Mouse (Mus musculus) cerebellum, adult 18-20 months (tissue): ENCODE measurements around the gene Tnik.

Experiments
- DNase-seq, 2 experiments: peaks; one replicate each; pipeline ENCODE4 v3.0.0; 2021

Tnik gene

GRCm38 (mm10) chr3:28554934-28555333, 291.9 kb downstream of the Tnik start:
- peak; percentile 55 to 61 for DNase-seq

DNA sequence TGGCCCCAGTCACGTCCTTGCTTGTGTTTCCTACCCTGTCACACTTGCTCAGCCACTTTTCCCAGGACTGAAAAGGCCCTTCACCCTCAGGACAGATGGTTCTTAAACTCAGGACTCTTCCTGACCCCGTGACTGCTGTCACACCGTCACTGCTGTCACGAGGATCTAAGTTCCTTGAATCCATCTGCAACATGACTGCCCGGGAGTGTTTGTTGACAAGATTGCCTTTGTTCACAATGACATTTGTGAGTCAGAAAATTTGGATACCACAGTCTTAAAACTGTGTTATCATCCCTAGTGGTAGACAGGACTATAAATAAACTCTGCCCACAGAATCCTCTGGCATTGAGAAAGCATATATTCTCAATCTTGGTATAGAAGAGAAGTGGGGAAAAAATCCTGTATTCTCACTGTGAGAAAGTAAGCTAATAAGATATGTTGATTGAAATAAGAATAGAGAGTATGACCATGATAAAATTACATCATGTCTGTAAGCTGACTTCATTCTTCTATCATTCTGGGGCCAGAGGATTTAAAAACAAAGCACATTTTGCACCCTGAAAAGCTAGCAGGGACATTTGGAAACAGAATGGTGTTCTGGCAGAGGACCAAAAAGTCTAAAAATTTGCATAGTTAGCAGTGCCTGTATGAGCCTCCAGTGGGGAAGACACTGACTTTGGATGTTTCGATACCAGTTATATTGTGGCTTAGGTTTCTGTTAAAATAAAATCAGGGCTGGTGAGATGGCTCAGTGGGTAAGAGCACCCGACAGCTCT, 293.0 kb downstream of the Tnik start:
- DNase-seq = no peak

DNA sequence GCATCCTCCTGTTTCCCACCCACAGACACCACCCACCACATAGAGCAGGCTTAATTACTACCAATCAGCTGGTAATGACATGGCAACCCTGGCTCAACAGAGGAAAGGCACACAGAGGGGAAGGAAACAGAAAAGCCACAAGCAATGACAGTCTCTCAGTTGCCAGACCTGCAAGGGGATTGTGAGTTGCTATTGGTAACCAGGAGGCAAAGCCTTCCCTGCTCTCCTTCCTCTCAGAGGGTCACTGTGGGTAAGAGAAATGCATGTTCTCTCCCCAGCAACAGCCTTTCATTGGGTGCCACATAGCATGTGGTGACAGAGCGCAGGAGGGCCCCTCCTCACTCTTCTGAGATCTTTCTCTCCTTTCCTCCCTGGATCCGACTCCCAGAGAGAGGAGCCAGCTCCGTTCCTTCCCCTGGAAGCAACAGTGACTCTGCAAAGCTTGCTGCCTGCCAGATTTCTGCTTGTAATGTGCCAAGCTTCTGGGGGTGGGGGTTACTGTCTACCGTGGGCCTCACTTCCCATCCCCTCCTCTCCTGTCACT, 295.4 kb downstream of the Tnik start:
- DNase-seq = peak; percentile 45 to 58

GRCm38 (mm10) chr3:28561408-28561807, 298.4 kb downstream of the Tnik start:
- no peak for DNase-seq

DNA sequence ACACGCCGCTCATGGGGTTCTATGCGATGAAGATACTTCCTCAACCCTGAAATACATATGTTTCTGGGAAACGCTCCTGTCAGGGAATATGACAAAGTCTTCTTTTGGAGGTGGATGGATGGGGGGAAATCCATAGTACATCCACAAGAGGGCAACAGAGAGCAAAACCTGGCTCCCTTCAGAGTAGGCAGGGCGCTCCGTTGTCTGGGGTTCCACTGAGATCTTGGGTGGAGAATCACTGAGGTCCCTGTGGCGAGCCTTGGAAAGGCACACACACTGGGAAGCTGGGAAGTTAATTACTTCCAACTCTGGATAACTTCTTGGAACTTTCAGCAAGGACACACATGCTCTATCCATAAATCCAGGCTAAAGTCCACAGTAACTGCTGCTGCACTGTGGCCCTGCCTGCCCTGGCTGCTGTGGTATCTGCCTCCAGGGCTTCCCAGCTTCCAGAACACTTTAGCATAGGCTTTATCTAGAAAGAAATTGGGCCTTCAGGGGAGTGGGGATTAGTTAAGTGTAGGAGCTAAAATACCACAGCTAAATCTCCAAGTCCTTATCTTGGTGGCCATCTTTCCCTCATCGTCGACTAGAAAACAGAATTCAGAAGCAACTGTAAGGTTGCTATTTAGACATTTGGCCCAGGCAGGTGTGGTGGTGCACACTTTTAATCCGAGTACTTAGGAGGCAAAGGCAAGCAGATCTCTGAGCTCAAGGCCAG, 299.8 kb downstream of the Tnik start:
- peak in 1 of 2 experiments; percentile 34 for DNase-seq

DNA sequence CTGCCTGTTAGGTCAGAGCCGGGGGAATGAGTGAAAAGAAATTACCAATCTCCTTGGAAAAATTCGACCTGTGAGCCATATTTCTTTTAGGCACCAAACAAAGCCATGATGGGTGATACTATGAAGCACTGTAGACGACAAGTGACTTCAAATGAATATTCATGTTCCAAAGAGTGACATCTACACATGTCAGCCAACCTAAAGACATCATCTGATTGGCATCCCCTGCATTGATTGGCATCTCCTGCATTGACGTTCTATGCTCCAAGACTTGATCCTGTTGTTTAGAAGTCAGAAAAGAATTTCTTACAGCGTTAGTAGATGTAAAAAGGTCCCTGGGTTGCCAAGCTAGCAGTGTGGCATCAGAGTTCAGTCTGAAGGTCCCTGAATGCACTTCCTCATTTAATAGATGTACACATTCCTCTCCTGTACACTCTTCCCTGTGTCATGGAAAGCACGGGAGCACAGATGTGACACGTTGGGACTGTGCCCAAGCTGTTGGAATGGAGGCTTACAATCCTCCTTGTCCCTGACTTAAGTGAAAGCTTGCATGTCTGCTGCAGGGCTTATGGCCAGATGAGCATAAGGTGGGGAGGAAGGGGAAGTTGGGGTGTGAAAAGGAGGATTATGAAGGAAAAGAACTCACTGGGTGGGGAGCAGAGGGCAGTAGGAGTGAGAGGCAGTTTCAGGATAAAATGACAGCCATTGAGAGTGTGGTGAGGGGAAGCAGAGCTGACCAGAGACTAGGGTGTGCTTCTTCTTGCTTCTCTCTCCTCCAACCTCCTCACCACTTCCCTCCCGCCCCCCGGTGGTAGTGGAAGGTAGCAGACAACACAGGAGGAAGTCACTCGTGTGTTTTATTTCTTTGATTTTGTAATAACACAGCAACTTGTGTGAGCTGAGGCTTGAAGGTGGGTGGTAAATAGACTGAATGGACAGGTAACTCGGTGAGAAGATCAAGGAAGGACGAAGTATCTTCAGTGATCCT, 301.6 kb downstream of the Tnik start:
- DNase-seq = no peak

GRCm38 (mm10) chr3:28577301-28577700, 314.3 kb downstream of the Tnik start:
- peak; percentile 47 to 55 for DNase-seq

- no peak for DNase-seq
Observed at GRCm38 (mm10) chr3:28578950-28579615, 316.1 kb downstream of the Tnik start.

- no peak for DNase-seq
Observed at GRCm38 (mm10) chr3:28585750-28586465, 322.9 kb downstream of the Tnik start.

- DNase-seq = no peak
Observed at GRCm38 (mm10) chr3:28587808-28588207, 324.8 kb downstream of the Tnik start.

DNA sequence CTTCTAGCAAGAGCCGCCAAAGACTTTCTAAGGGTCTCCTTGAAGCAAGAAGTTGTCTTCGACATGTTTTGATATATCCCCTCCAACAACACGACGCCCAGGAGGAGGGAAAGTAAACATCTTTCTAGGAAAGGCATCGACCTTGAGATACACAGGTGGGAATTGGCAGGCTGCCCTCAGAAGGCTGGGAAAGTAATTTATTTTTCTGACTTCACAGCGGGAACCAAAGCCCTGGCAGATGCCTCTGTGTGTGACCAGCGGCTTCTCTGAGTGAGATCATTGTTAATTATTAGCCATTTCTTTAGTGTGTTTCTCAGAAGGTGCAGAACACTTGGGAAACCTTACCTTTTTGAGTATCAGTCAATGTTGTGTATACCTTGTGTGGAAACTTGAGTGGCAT, 328.3 kb downstream of the Tnik start:
- peak; percentile 77 to 79 for DNase-seq

- DNase-seq = no peak
Observed at GRCm38 (mm10) chr3:28593922-28594321, 330.9 kb downstream of the Tnik start.

GRCm38 (mm10) chr3:28599476-28599875, 336.5 kb downstream of the Tnik start:
- DNase-seq = no peak

GRCm38 (mm10) chr3:28606741-28607140, 343.7 kb downstream of the Tnik start:
- DNase-seq = no peak

- DNase-seq = no peak
Observed at GRCm38 (mm10) chr3:28612330-28612729, 349.3 kb downstream of the Tnik start.

DNA sequence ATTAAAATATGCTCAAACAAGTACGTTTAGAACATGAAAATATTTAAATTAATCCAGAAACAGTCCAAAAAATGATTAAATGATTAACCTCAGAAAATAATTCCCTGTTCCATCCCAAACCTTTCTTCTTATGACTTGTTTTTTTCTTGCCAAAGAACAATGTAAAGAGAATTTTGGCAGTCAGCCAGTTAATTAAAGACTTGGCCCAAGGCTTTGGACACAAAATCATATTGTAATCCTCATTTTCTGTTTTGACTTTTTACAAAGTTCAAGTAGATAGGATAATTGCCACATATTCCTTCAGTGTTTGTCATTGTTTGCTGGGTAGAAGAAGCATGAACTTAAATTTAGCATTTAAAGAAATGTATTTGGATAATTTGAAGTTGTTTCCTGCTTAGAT, 353.4 kb downstream of the Tnik start:
- DNase-seq = peak in 1 of 2 experiments; percentile 22

GRCm38 (mm10) chr3:28617008-28617627, 354.1 kb downstream of the Tnik start:
- no peak for DNase-seq

DNA sequence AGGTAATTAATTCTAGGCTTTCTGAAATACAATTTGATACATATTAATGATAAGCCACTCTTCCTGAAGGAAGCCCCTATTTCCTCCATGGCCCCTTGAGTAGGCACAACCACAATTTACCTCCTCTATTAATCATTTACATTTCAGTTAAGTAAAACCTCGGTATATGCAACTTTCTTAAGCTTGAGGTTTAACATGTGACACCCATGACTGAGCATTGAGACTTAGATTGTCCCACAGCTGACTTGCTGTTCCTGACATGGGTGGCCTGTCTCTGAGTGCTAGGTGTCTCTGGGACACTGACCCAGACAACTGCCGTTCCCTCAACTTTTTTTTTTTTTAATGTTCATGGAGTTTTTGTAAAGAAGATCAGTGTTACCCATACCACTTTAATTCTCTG, 358.8 kb downstream of the Tnik start:
- DNase-seq = no peak

GRCm38 (mm10) chr3:28626816-28627215, 363.8 kb downstream of the Tnik start:
- no peak for DNase-seq

DNA sequence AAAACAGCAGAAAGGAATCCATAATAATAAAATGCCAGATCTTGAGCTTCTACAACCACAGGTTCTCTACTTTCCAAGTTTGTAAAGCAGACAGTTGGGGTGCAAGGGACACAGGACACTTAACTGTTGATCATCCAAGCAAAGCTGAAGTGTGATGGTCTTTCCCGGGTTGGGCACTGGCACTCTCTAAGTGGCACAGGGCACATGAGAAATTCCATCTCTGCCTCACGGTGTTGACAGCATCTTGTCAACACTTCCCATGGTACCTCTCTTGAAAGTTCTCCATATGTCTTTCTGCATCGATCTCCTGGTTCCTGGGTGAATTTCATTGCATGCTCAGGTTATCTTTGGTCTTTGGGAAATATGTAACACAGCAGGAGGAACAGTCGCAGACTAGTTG, 373.8 kb downstream of the Tnik start:
- no peak for DNase-seq

DNA sequence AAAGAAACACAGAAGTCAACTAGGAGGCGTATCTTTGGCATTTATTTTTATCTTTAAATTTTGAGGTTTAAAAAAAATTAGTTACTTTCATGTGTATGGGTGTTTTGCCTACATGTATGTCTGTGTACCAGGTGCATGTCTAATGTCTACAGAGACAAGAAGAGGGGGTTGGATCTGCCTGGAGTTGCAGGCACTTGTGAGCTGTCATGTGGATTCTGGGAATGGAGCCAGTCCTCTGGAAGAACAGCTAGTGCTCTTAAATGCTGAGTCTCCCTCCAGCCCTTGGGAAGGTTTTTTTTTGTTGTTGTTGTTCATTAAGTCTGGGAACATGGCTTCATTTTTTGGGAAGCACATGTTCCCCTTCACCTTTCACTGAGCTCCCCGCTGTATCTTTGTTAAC, 375.9 kb downstream of the Tnik start:
- DNase-seq = peak in 1 of 2 experiments; percentile 31
